Mouse (Mus musculus) cerebellum, postnatal 4 days (tissue): ENCODE results near the gene Kcna2.

Experiments
- DNase-seq, 2 experiments: peaks; one replicate each; pipeline ENCODE4 v3.0.0; 2022; ENCODE audit warnings: low spot score in 2 of 2, mixed read lengths in 1 of 2

Gene Kcna2

DNA sequence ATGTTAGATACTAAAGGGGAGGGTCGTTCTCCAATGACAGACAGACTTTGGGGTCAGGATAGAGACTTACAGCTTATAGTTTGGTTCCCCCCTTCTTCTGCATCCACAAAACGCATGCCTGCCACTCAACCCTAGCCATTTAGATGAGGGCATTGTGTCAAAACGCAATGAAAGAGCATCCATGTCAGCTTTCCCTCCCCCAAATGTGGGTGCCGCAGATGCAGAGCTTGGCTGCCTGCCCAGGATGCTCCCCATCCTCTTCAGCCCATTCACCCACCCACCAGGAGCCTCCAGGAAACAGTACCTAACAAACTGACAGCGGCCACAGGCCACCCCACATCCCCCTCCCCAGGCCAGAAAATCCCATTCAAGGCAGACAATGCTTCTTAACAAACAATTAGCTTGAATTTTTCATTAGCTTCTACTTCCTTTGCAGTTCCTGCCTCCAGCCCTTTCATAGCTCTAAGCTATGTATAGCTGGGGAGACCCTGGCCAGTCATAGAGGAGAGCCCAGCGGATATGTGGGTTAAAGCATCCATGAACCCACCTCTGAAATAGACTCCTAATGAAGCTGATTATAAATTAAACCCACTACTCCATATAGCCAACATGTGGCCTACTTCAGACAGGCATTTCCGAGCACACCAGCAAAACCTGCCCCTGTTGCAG, 50.1 kb downstream of the Kcna2 start:
- DNase-seq = no peak

DNA sequence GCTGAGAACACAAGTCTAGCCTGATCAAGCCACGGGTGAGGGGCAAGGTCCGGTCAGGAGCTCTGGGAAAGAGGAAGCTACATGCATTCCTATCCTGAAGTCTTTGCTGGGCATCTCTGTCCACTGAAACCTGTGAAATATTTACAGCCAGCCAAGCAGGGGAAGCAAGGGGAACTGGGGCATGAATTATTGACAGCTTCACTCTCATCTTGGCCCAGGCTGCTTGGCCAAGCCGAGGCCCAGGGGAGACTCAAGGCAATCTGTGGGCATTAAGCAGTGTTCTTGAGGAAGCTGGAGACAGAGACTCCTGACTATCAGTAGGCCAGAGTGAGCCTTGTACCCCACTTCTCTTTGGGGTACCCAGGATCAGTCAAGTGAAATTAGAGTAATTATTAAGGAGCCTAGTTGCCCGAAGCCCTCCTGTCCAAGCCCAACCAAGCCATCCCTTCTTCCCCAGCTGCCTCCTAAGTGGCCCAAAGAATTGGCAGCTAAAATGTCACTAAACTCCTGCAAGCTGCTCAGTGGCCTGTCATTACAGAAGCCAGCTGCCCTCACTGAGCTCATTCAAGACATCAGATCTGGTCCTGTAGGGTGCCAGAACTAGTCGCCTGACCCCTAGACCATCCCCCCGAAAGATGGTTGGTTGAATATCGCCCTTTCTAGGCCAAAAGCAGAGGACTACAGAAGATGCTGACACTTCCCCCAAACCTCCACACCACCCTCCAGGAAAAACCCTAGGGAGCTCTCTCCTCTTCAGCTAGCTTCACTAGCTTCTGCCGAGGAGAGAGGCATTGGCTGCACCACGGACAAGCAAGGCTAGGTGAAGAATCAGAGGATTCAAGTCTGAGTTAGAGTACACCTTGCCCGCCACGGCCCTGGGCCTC, 53.1 kb downstream of the Kcna2 start:
- DNase-seq = peak in 1 of 2 experiments; percentile 40

DNA sequence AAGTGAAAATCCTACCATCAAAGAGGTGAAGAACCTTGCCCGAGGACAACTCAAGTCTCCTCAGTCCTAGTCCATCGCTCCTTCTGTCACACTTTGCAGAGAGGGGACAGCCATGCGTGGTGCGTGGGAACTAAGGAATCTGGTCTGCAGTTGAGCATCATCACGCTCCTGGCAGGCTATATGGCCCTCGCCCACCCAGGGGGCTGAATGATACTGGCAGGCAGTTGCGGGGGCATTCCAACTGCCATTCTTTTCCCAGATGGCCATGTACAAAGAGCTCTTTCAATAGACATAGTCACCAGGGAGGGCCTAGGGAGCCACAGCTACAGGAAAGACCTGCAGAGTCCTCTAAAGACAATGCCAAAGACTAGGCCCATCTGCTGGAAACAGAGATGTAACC, 57.9 kb downstream of the Kcna2 start:
- DNase-seq = no peak

- DNase-seq = no peak
Observed at GRCm38 (mm10) chr3:107159418-107159817, 58.5 kb downstream of the Kcna2 start.

GRCm38 (mm10) chr3:107159859-107160324, 58.9 kb downstream of the Kcna2 start:
- DNase-seq = peak in 1 of 2 experiments; percentile 38

- DNase-seq = no peak
Observed at GRCm38 (mm10) chr3:107162741-107163140, 61.8 kb downstream of the Kcna2 start.
